Mouse (Mus musculus): ENCODE measurements around the gene Mmp19.

GRCm38 (mm10) chr10:128846664-128847063 is 56.0 kb downstream of the Mmp19 start:
- TF ChIP-seq CTCF (IDR thresholded peaks at IDR 0.05; ENCODE audit: low read depth, low read length), result no peak
- no peak for TF ChIP-seq EP300 (IDR thresholded peaks at IDR 0.05; ENCODE audit: insufficient read depth, low read depth, low read length)
- no peak for TF ChIP-seq POLR2A (IDR thresholded peaks at IDR 0.05; ENCODE audit: insufficient read depth, low read length)

All from ES-Bruce4 (cell line).